Mouse (Mus musculus) lung, embryonic 14.5 days (tissue): ENCODE measurements around the gene Hbq1b. TPM values are rescaled to one million over a fixed set of nuclear protein-coding genes. Genes with fewer than 3 reads are reported as not detected.

Experiments
- ATAC-seq: fragments of 200-750 bp; cut with Nextera tagmentation; 2 replicates; pipeline ENCODE4 v1.8.0; 2017; ENCODE audit warnings: mild to moderate bottlenecking, moderate TSS enrichment, moderate library complexity; ENCODE audit not compliant: insufficient read depth
- DNase-seq: peaks from one replicate; pipeline ENCODE4 v3.0.0-alpha.2; 2015
- H3K27ac ChIP-seq: fragments of 300-500 bp; sonication (generic); 2 replicates; pipeline ENCODE4 v1.5.1; 2014; ENCODE audit warnings: low read depth, mild to moderate bottlenecking, moderate library complexity
- H3K27me3 ChIP-seq: fragments of 300-500 bp; sonication (generic); 2 replicates; pipeline ENCODE4 v1.6.1; 2014; ENCODE audit warnings: low read length, control low read depth; ENCODE audit not compliant: insufficient read depth
- H3K36me3 ChIP-seq: fragments of 300-500 bp; sonication (generic); 2 replicates; pipeline ENCODE4 v1.6.1; 2014; ENCODE audit warnings: control low read depth; ENCODE audit not compliant: insufficient read depth
- H3K4me1 ChIP-seq: fragments of 300-500 bp; sonication (generic); 2 replicates; pipeline ENCODE4 v1.6.1; 2014; ENCODE audit warnings: antibody characterized with exemption, control low read depth; ENCODE audit not compliant: insufficient read depth
- H3K4me2 ChIP-seq: fragments of 300-500 bp; sonication (generic); 2 replicates; pipeline ENCODE4 v1.6.1; 2014; ENCODE audit warnings: mild to moderate bottlenecking
- H3K4me3 ChIP-seq: fragments of 300-500 bp; sonication (generic); 2 replicates; pipeline ENCODE4 v1.5.1; 2014; ENCODE audit warnings: low read depth, low read length
- H3K9ac ChIP-seq: fragments of 300-500 bp; sonication (generic); 2 replicates; pipeline ENCODE4 v1.6.1; 2014
- H3K9me3 ChIP-seq: fragments of 300-500 bp; sonication (generic); 2 replicates; pipeline ENCODE4 v1.6.1; 2016; ENCODE audit warnings: low read depth, low read length, control low read depth
- CTCF ChIP-seq: IDR thresholded peaks from 2 replicates; pipeline ENCODE4 v1.5.1; 2016; ENCODE audit warnings: antibody characterized with exemption, low read depth
- WGBS: fragments of 180-500 bp; shearing (Covaris S2); extraction: QIAGEN DNeasy Blood & Tissue Kit; methylation state at CpG from one replicate; pipeline ENCODE4 v1.1.7; 2014; 5-methylcytosine and 5-hydroxymethylcytosine counted together
- polyA plus RNA-seq: library from polyadenylated mRNA; unstranded; fragments of >200 nt; fragmentation: Nextera tagmentation; extraction: Ambion mirVana; gene quantifications from 2 replicates; pipeline ENCODE4 v1.2.1, GENCODE M21; 2014

Gene Hbq1b
- polyA plus RNA-seq, 1 experiment from 2014 or later: 2.1 TPM

DNA sequence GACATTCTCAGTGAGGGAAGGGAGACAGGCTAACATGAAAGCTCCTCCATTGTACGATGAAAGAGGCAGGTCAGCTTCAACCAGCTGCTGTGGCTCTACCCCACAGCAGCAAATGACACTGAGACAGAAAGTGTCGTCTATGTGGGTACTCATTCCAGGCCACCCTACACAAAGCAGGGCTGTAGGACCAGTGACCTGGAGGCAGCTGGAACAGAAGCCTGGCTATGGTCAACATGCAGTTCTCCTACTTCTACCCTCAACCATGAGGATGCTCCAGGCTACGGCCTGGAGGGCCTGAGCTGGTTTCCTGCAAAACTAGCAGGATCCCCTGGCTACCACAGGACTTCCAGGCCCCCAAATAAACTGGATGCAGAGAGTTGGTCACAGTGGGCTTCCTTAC is 30.2 kb upstream of the Hbq1b start:
- Histone ChIP-seq H3K4me1 (no peaks in the 10 kb centered on the region), H3K4me2 (no peak overlapping the region), H3K36me3 (peaks cover 43% of the 10 kb centered on the region), H3K27me3 (no peaks in the 10 kb centered on the region), H3K9ac (no peak overlapping the region), H3K9me3 (no peaks in the 10 kb centered on the region), H3K27ac (peak overlapping the region; percentile 51), H3K4me3 (no peak overlapping the region)
- no peak for ATAC-seq
- TF ChIP-seq CTCF: no peak
- no peak for DNase-seq
- 82% methylated on average over 3 of the region's 3 CpGs for WGBS

GRCm38 (mm10) chr11:32262674-32263415 is 23.9 kb upstream of the Hbq1b start:
- Histone ChIP-seq H3K9me3 (no peaks in the 10 kb centered on the region), H3K9ac (no peak overlapping the region), H3K36me3 (peaks cover 24% of the 10 kb centered on the region), H3K4me2 (no peak overlapping the region), H3K27ac (no peak overlapping the region), H3K4me1 (no peaks in the 10 kb centered on the region), H3K4me3 (no peak overlapping the region), H3K27me3 (no peaks in the 10 kb centered on the region)
- ATAC-seq (no peak), DNase-seq (no peak)
- WGBS: 58% methylated on average over 10 of the region's 10 CpGs
- no peak for TF ChIP-seq CTCF

DNA sequence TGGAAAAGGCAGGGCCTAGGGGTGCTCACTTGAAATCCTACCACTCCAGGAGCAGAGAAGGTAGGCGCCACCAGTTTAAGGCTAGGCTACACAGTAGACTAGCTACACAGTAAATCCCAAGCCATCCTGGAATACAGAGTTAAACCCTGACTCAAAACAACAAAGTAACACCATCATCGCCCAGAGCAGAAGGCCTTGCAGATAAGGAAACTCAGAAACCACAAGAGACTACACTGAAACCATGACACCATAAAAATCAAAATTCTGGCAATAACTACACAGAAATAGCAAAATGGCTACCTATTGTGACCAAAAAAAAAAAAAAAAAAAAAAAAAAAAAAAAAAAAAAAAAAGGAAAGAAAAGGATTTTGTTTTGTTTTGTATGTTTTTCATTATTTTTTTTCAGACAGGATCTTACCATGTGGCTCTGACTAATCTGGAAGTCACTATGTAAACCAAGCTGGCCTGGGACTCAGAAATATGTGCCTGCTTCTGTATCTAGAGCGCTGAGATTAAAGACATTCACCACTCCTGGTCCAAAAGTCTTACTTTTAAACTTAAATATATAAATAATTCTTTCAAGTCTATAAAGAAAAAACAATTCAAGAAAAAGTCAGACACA is 21.5 kb upstream of the Hbq1b start:
- Histone ChIP-seq H3K4me3 (no peak overlapping the region), H3K4me1 (no peaks in the 10 kb centered on the region), H3K36me3 (peaks cover 21% of the 10 kb centered on the region), H3K9ac (no peak overlapping the region), H3K27ac (no peak overlapping the region; the same call in 1 of the 2 replicates), H3K27me3 (no peaks in the 10 kb centered on the region), H3K9me3 (no peaks in the 10 kb centered on the region), H3K4me2 (no peak overlapping the region)
- no peak for TF ChIP-seq CTCF
- DNase-seq: no peak
- ATAC-seq: no peak
- 89% methylated on average over 3 of the region's 3 CpGs for WGBS

DNA sequence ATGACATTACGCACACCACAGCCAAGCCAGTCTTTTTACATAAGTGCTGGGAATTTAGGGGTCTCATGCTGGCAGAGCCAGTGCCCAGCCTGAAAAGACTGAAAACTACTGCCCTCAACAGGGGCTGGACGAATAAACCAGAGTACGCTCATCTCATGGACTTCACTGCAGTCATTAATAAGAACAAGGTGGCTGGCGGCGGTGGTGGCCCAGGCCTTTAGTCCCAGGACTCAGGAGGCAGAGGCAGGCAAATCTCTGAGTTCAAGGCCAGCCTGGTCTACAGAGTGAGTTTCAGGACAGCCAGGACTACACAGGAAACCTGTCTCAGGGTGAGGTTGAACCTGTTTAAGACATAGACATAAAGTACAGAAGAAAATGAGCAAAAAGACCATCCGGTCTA is 20.6 kb upstream of the Hbq1b start:
- H3K4me1 ChIP-seq: no peaks in the 10 kb centered on the region
- H3K36me3 ChIP-seq: peaks cover 12% of the 10 kb centered on the region; the same call in 1 of the 2 replicates
- H3K4me3 ChIP-seq: no peak overlapping the region
- WGBS: 89% methylated on average over 6 of the region's 6 CpGs
- TF ChIP-seq CTCF: no peak
- ATAC-seq (no peak), DNase-seq (no peak)
- peak overlapping the region; percentile 47; the same call in 1 of the 2 replicates for H3K27ac ChIP-seq
- H3K27me3 ChIP-seq: no peaks in the 10 kb centered on the region
- no peaks in the 10 kb centered on the region for H3K9me3 ChIP-seq
- H3K9ac ChIP-seq: 0 out of 2 replicates have a peak overlapping the region, but pooled peaks have one; percentile 14
- peak overlapping the region; percentile 21; the same call in 1 of the 2 replicates for H3K4me2 ChIP-seq

DNA sequence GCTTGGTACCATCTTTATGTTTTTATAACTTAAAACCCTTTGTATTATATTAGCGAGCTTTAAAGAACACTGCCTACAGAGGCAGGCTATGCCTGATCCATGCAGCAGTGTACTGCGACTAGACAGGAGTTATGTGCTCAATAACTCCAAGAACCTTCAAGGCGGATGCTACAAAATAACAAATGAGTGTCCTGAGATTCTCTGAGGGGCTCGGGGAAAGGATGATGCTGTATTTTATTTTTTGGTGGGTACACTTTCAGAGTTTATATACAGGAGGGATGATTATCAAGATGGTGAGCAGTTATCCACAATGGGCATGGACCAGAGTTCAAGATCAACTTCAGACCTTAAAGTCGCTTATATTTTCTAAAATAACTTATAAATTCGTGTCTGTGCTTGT is 20.0 kb upstream of the Hbq1b start:
- no peaks in the 10 kb centered on the region for H3K27me3 ChIP-seq
- H3K4me2 ChIP-seq: peak overlapping the region; percentile 76
- peak overlapping the region; percentile 97 for H3K27ac ChIP-seq
- no peak for TF ChIP-seq CTCF
- H3K9me3 ChIP-seq: no peaks in the 10 kb centered on the region
- H3K4me3 ChIP-seq: peak overlapping the region; percentile 86
- ATAC-seq: no peak
- 18% methylated on average over 6 of the region's 6 CpGs for WGBS
- peak overlapping the region; percentile 95 for H3K9ac ChIP-seq
- H3K4me1 ChIP-seq: no peaks in the 10 kb centered on the region
- peak; percentile 31 for DNase-seq
- peaks cover 8% of the 10 kb centered on the region; the same call in 1 of the 2 replicates for H3K36me3 ChIP-seq

- peak; percentile 99 for DNase-seq
- Histone ChIP-seq H3K27me3 (no peaks in the 10 kb centered on the region), H3K4me1 (no peaks in the 10 kb centered on the region), H3K9me3 (no peaks in the 10 kb centered on the region), H3K36me3 (0 out of 2 replicates have a peak, but pooled peaks cover 3% of the 10 kb centered on the region), H3K4me3 (peak within 1 kb of the TSS; percentile 86), H3K4me2 (peak within 1 kb of the TSS; percentile 76), H3K9ac (peak within 1 kb of the TSS; percentile 95), H3K27ac (peak within 1 kb of the TSS; percentile 97)
- WGBS: under 1% methylated on average over 54 of the region's 54 CpGs
- ATAC-seq: peak; percentile 99
- TF ChIP-seq CTCF: no peak
These were observed 19.4 kb upstream of the Hbq1b start, which contains the start of gene Nprl3 for GRCm38 (mm10) chr11:32267188-32267884. TSS of gene Nprl3 (minus strand) at chr11:32267707.

DNA sequence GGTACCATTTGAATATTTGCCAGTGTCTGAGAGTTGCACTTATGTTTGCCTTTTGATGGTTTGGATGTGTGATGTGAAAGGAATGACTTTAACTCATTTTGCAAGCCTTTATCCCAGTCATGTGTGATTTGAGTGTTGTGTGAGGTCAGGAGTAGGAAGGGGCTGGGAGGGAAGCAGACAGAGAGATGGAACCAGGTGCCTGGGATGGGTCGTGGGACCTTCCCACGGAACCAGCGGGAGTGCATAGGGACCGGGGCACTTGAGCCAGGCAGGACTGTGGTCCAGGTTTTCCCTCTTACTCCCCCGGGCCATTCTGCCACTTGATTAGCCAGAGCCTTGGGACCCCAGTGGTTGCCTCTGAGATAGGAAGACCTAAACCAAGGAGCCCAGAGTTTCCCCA is 18.8 kb upstream of the Hbq1b start:
- peak; percentile 42; the same call in 1 of the 2 replicates for ATAC-seq
- Histone ChIP-seq H3K36me3 (0 out of 2 replicates have a peak, but pooled peaks cover 1% of the 10 kb centered on the region), H3K4me1 (no peaks in the 10 kb centered on the region), H3K4me3 (peak overlapping the region; percentile 86), H3K4me2 (peak overlapping the region; percentile 76), H3K9me3 (no peaks in the 10 kb centered on the region), H3K9ac (peak overlapping the region; percentile 95), H3K27ac (peak overlapping the region; percentile 97), H3K27me3 (no peaks in the 10 kb centered on the region)
- peak; percentile 19 for DNase-seq
- no peak for TF ChIP-seq CTCF
- 24% methylated on average over 5 of the region's 5 CpGs for WGBS
